Mouse (Mus musculus): Measurements from ENCODE around the gene Gmppa.

DNA sequence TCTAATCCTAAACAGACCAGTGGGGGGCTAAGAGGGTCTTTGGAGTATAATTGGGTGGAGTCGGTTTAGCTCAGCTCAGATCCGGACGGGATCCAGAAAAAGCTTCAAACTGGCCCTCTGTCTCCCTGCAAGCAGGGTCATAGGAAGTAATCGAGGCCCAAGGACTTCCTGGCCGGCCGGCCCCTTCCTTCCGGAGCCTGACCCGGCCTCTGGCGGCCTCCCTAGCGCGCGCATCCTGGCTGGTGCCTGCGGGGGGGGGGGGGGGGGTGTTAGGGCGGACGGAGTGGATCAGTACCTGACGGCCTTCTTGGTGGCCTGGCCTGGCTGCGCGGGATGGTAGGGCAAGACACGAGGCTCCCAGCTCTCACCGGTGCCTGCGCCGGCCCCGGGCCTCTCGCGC is 42.8 kb downstream of the Gmppa start:
- TF ChIP-seq CTCF (IDR thresholded peaks at IDR 0.05; ENCODE audit: low read depth) (no peak), EP300 (IDR thresholded peaks at IDR 0.05; ENCODE audit: low read depth) (no peak)

All from liver, embryonic 14.5 days (tissue).